Mouse (Mus musculus): ENCODE measurements around the gene Akap13. TPM values are rescaled to one million over a fixed set of nuclear protein-coding genes. Genes with fewer than 3 reads are reported as not detected.

The Akap13 gene
- total RNA-seq, 1 experiment: 24.6 TPM

GRCm38 (mm10) chr7:75781298-75781947 is 326.1 kb downstream of the Akap13 start:
- TF ChIP-seq ZNF384 (IDR thresholded peaks at IDR 0.05; ENCODE audit: low read depth, low read length): no peak
- TF ChIP-seq CHD2 (IDR thresholded peaks at IDR 0.05; ENCODE audit: low read depth, low read length): no peak
- no peak for TF ChIP-seq ZC3H11A (IDR thresholded peaks at IDR 0.05; ENCODE audit: borderline replicate concordance, low read depth, low read length)
- TF ChIP-seq MAFK (IDR thresholded peaks at IDR 0.05; ENCODE audit: insufficient read depth, low read depth, low read length): no peak
- TF ChIP-seq HCFC1 (IDR thresholded peaks at IDR 0.05; ENCODE audit: borderline replicate concordance, insufficient read depth, low read length): no peak
- DNase-seq (ENCODE audit: low read depth, low spot score): no peak
- 0 out of 2 replicates have a peak, but pooled peaks cover 2% of the 10 kb centered on the region for H3K9me3 ChIP-seq (ENCODE audit: control insufficient read depth, insufficient read depth, low read depth, low read length)
- peak overlapping the region; percentile 67; the same call in 1 of the 2 replicates for H3K27ac ChIP-seq (ENCODE audit: insufficient read depth, low read depth, low read length, poor library complexity, severe bottlenecking)
- H3K9ac ChIP-seq (ENCODE audit: insufficient read depth, low read depth, low read length, poor library complexity, severe bottlenecking): peak overlapping the region; percentile 89
- H3K36me3 ChIP-seq (ENCODE audit: control insufficient read depth, insufficient read depth, low read length, poor library complexity, severe bottlenecking): peaks cover 39% of the 10 kb centered on the region
- in situ Hi-C loops (cut with MboI; ENCODE audit: low sequenced_read_pairs in 2 of 2, unreplicated experiment in 2 of 2): no loop called here
- H3K4me1 ChIP-seq (ENCODE audit: control insufficient read depth in 2 of 2, insufficient read depth in 2 of 2, low read length in 2 of 2, poor library complexity in 1 of 2): 0 out of 4 replicates have a peak, but pooled peaks cover 0 to 4% of the 10 kb centered on the region in 2 experiments
- H3K4me3 ChIP-seq (ENCODE audit: insufficient read depth in 1 of 2, low read depth in 1 of 2, low read length in 2 of 2, poor library complexity in 1 of 2, severe bottlenecking in 1 of 2): peak overlapping the region; percentile 77 to 88

GRCm38 (mm10) chr7:75781948-75782722 is 326.8 kb downstream of the Akap13 start:
- Histone ChIP-seq H3K4me3 (ENCODE audit: insufficient read depth in 1 of 2, low read depth in 1 of 2, low read length in 2 of 2, poor library complexity in 1 of 2, severe bottlenecking in 1 of 2) (peak overlapping the region; percentile 77 to 88), H3K9ac (ENCODE audit: insufficient read depth, low read depth, low read length, poor library complexity, severe bottlenecking) (peak overlapping the region; percentile 89), H3K9me3 (ENCODE audit: control insufficient read depth, insufficient read depth, low read depth, low read length) (0 out of 2 replicates have a peak, but pooled peaks cover 2% of the 10 kb centered on the region), H3K27ac (ENCODE audit: insufficient read depth, low read depth, low read length, poor library complexity, severe bottlenecking) (peak overlapping the region; percentile 67; the same call in 1 of the 2 replicates), H3K36me3 (ENCODE audit: control insufficient read depth, insufficient read depth, low read length, poor library complexity, severe bottlenecking) (peaks cover 31% of the 10 kb centered on the region), H3K4me1 (ENCODE audit: control insufficient read depth in 2 of 2, insufficient read depth in 2 of 2, low read length in 2 of 2, poor library complexity in 1 of 2) (0 out of 4 replicates have a peak, but pooled peaks cover 0 to 4% of the 10 kb centered on the region in 2 experiments)
- in situ Hi-C loops (cut with MboI; ENCODE audit: low sequenced_read_pairs in 2 of 2, unreplicated experiment in 2 of 2): no loop called here
- TF ChIP-seq ZNF384 (IDR thresholded peaks at IDR 0.05; ENCODE audit: low read depth, low read length): no peak
- no peak for TF ChIP-seq HCFC1 (IDR thresholded peaks at IDR 0.05; ENCODE audit: borderline replicate concordance, insufficient read depth, low read length)
- peak; percentile 87 for TF ChIP-seq CHD2 (IDR thresholded peaks at IDR 0.05; ENCODE audit: low read depth, low read length)
- no peak for TF ChIP-seq ZC3H11A (IDR thresholded peaks at IDR 0.05; ENCODE audit: borderline replicate concordance, low read depth, low read length)
- TF ChIP-seq MAFK (IDR thresholded peaks at IDR 0.05; ENCODE audit: insufficient read depth, low read depth, low read length): no peak
- peak; percentile 93 for DNase-seq (ENCODE audit: low read depth, low spot score)

GRCm38 (mm10) chr7:75782723-75783011 is 327.3 kb downstream of the Akap13 start:
- H3K27ac ChIP-seq (ENCODE audit: insufficient read depth, low read depth, low read length, poor library complexity, severe bottlenecking): no peak overlapping the region
- no peak overlapping the region for H3K4me3 ChIP-seq (ENCODE audit: insufficient read depth in 1 of 2, low read depth in 1 of 2, low read length in 2 of 2, poor library complexity in 1 of 2, severe bottlenecking in 1 of 2)
- H3K36me3 ChIP-seq (ENCODE audit: control insufficient read depth, insufficient read depth, low read length, poor library complexity, severe bottlenecking): peaks cover 26% of the 10 kb centered on the region
- H3K9ac ChIP-seq (ENCODE audit: insufficient read depth, low read depth, low read length, poor library complexity, severe bottlenecking): no peak overlapping the region; the same call in 1 of the 2 replicates
- no peaks in the 10 kb centered on the region for H3K9me3 ChIP-seq (ENCODE audit: control insufficient read depth, insufficient read depth, low read depth, low read length)
- TF ChIP-seq ZNF384 (IDR thresholded peaks at IDR 0.05; ENCODE audit: low read depth, low read length) (no peak), HCFC1 (IDR thresholded peaks at IDR 0.05; ENCODE audit: borderline replicate concordance, insufficient read depth, low read length) (no peak), ZC3H11A (IDR thresholded peaks at IDR 0.05; ENCODE audit: borderline replicate concordance, low read depth, low read length) (no peak), MAFK (IDR thresholded peaks at IDR 0.05; ENCODE audit: insufficient read depth, low read depth, low read length) (no peak), CHD2 (IDR thresholded peaks at IDR 0.05; ENCODE audit: low read depth, low read length) (no peak)
- 0 out of 4 replicates have a peak, but pooled peaks cover 0 to 4% of the 10 kb centered on the region in 2 experiments for H3K4me1 ChIP-seq (ENCODE audit: control insufficient read depth in 2 of 2, insufficient read depth in 2 of 2, low read length in 2 of 2, poor library complexity in 1 of 2)
- no peak for DNase-seq (ENCODE audit: low read depth, low spot score)
- in situ Hi-C loops (cut with MboI; ENCODE audit: low sequenced_read_pairs in 2 of 2, unreplicated experiment in 2 of 2): no loop called here

- in situ Hi-C loops (cut with MboI; ENCODE audit: low sequenced_read_pairs in 2 of 2, unreplicated experiment in 2 of 2): no loop called here
- DNase-seq (ENCODE audit: low read depth, low spot score): no peak
- Histone ChIP-seq H3K9ac (ENCODE audit: insufficient read depth, low read depth, low read length, poor library complexity, severe bottlenecking) (no peak overlapping the region), H3K9me3 (ENCODE audit: control insufficient read depth, insufficient read depth, low read depth, low read length) (no peaks in the 10 kb centered on the region), H3K4me3 (ENCODE audit: insufficient read depth in 1 of 2, low read depth in 1 of 2, low read length in 2 of 2, poor library complexity in 1 of 2, severe bottlenecking in 1 of 2) (no peak overlapping the region), H3K36me3 (ENCODE audit: control insufficient read depth, insufficient read depth, low read length, poor library complexity, severe bottlenecking) (no peaks in the 10 kb centered on the region), H3K4me1 (ENCODE audit: control insufficient read depth in 2 of 2, insufficient read depth in 2 of 2, low read length in 2 of 2, poor library complexity in 1 of 2) (0 out of 4 replicates have a peak, but pooled peaks cover 0 to 2% of the 10 kb centered on the region in 2 experiments), H3K27ac (ENCODE audit: insufficient read depth, low read depth, low read length, poor library complexity, severe bottlenecking) (no peak overlapping the region)
- TF ChIP-seq ZNF384 (IDR thresholded peaks at IDR 0.05; ENCODE audit: low read depth, low read length) (no peak), CHD2 (IDR thresholded peaks at IDR 0.05; ENCODE audit: low read depth, low read length) (no peak)
These were observed 330.3 kb downstream of the Akap13 start for GRCm38 (mm10) chr7:75785388-75786328.
